Mouse (Mus musculus) lung, postnatal 0 days (tissue): ENCODE measurements around the gene Eri3.

Experiments used
- CTCF ChIP-seq: IDR thresholded peaks from 2 replicates; pipeline ENCODE4 v1.5.1; 2016; ENCODE audit warnings: antibody characterized with exemption, mild to moderate bottlenecking
- EP300 ChIP-seq: IDR thresholded peaks from 2 replicates; pipeline ENCODE4 v1.6.1; 2016; ENCODE audit warnings: antibody characterized with exemption, mild to moderate bottlenecking, control low read depth

- TF ChIP-seq CTCF (peak; percentile 94), EP300 (no peak)
Observed at GRCm38 (mm10) chr4:117676903-117677302, 126.7 kb downstream of the Eri3 start.
